Mouse (Mus musculus) erythroblast, embryonic 14.5 days (primary cell): ENCODE data around the gene Pglyrp2. TPM values are rescaled to one million over a fixed set of nuclear protein-coding genes. Genes with fewer than 3 reads are reported as not detected.
A peak's percentile ranks its signal among the peaks of the same experiment; 100 is the strongest.

Source experiments
- H3K27me3 ChIP-seq: 2 replicates; pipeline ENCODE4 v1.6.1; 2012; ENCODE audit warnings: inconsistent platforms; ENCODE audit not compliant: control insufficient read depth
- H3K36me3 ChIP-seq: 2 replicates; pipeline ENCODE4 v1.6.1; 2012; ENCODE audit warnings: mild to moderate bottlenecking, inconsistent platforms; ENCODE audit not compliant: control insufficient read depth
- H3K4me1 ChIP-seq: 2 replicates; pipeline ENCODE4 v1.6.1; 2012; ENCODE audit warnings: inconsistent platforms; ENCODE audit not compliant: control insufficient read depth
- H3K4me3 ChIP-seq: replicated peaks from 2 replicates; pipeline ENCODE3; 2012; ENCODE audit warnings: moderate library complexity, mild to moderate bottlenecking, inconsistent platforms
- H3K9me3 ChIP-seq: 2 replicates; pipeline ENCODE4 v1.6.1; 2012; ENCODE audit warnings: low read length, inconsistent platforms, mixed read lengths; ENCODE audit not compliant: control insufficient read depth
- GATA1 ChIP-seq: IDR thresholded peaks from 2 replicates; pipeline ENCODE4 v1.6.1; 2012; ENCODE audit warnings: low read length, inconsistent platforms, mixed read lengths
- TAL1 ChIP-seq: IDR thresholded peaks from 3 replicates; pipeline ENCODE4 v1.6.1; 2012; ENCODE audit warnings: low read length, inconsistent platforms, mixed read lengths
- polyA plus RNA-seq: library from polyadenylated mRNA; stranded (reverse); fragments of >175 nt; gene quantifications from 2 replicates; pipeline ENCODE4 v1.2.3, GENCODE M21; 2012

The Pglyrp2 gene
- polyA plus RNA-seq, 1 experiment: 0.03 TPM

GRCm38 (mm10) chr17:32367706-32368105 lies 56.3 kb downstream of the Pglyrp2 start:
- no peaks in the 10 kb centered on the region for H3K27me3 ChIP-seq
- no peak for TF ChIP-seq TAL1
- no peak for TF ChIP-seq GATA1
- H3K4me1 ChIP-seq: peaks cover 34% of the 10 kb centered on the region
- H3K4me3 ChIP-seq: no peak overlapping the region
- no peaks in the 10 kb centered on the region for H3K9me3 ChIP-seq
- peaks cover 9% of the 10 kb centered on the region for H3K36me3 ChIP-seq

DNA sequence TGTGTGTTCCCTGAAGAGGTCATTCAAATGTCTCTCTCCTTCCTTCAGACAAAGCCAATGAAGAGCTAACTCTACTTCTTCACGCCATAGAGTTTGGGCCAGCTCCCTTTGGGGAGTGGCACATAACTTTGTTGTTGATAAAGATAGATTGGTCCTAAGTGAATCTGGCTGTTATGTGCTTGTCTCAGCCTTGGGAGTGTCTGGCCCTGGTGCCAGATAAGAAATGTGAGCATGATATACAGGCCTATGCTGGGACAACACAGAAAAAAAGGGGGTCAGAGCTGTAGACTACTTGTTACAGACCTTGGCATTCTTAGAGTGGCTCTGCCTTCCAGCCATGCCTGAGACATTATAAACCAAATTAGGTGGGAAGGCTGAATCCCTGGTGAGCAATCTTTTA lies 58.7 kb downstream of the Pglyrp2 start:
- Histone ChIP-seq H3K36me3 (peaks cover 33% of the 10 kb centered on the region), H3K4me1 (peaks cover 46% of the 10 kb centered on the region), H3K4me3 (peak overlapping the region; percentile 77)

GRCm38 (mm10) chr17:32364850-32365249 lies 59.1 kb downstream of the Pglyrp2 start:
- Histone ChIP-seq H3K4me3 (peak overlapping the region; percentile 77), H3K9me3 (no peaks in the 10 kb centered on the region), H3K4me1 (peaks cover 46% of the 10 kb centered on the region), H3K36me3 (peaks cover 38% of the 10 kb centered on the region), H3K27me3 (no peaks in the 10 kb centered on the region)
- TF ChIP-seq GATA1 (no peak), TAL1 (no peak)

More for the DNA sequence above, 58.7 kb downstream of the Pglyrp2 start:
- H3K27me3 ChIP-seq: no peaks in the 10 kb centered on the region
- no peaks in the 10 kb centered on the region for H3K9me3 ChIP-seq
- no peak for TF ChIP-seq TAL1
- TF ChIP-seq GATA1: no peak

GRCm38 (mm10) chr17:32364331-32364730 lies 59.6 kb downstream of the Pglyrp2 start:
- no peak for TF ChIP-seq TAL1
- no peak for TF ChIP-seq GATA1
- Histone ChIP-seq H3K4me1 (peaks cover 46% of the 10 kb centered on the region), H3K27me3 (no peaks in the 10 kb centered on the region), H3K9me3 (no peaks in the 10 kb centered on the region), H3K4me3 (peak overlapping the region; percentile 77), H3K36me3 (peaks cover 43% of the 10 kb centered on the region)

- no peak for TF ChIP-seq TAL1
- no peak for TF ChIP-seq GATA1
- H3K27me3 ChIP-seq: no peaks in the 10 kb centered on the region
- peak overlapping the region; percentile 77 for H3K4me3 ChIP-seq
- peaks cover 48% of the 10 kb centered on the region for H3K36me3 ChIP-seq
- H3K4me1 ChIP-seq: peaks cover 47% of the 10 kb centered on the region
- no peaks in the 10 kb centered on the region for H3K9me3 ChIP-seq
Measured at GRCm38 (mm10) chr17:32363821-32364301, 60.1 kb downstream of the Pglyrp2 start.

DNA sequence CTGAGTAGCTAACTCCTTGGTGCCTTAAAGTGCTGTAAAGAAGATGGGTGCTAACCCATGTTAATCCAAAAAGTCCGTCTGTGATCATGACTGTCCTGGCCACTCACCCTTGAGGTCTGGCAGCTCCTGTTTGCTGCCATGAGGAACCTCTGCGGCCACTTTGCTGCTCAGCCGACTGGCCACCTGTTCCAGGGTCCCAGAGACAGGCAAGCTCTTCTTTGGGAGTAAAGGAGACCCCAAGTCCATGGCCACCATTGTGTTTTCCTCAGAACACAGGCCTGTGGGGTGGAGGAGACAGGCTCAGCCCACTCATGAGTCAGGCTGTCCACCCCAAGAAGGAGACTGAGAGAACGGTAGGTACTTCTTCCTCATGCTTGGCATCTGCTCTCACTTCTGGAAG lies 61.3 kb downstream of the Pglyrp2 start:
- TF ChIP-seq GATA1 (no peak), TAL1 (no peak)
- Histone ChIP-seq H3K36me3 (peaks cover 55% of the 10 kb centered on the region), H3K4me3 (peak overlapping the region; percentile 77)

More for the DNA sequence above, 61.3 kb downstream of the Pglyrp2 start:
- Histone ChIP-seq H3K4me1 (peaks cover 44% of the 10 kb centered on the region), H3K9me3 (no peaks in the 10 kb centered on the region), H3K27me3 (no peaks in the 10 kb centered on the region)

Other genes with a start within 250 kb of the Pglyrp2 start
- gene Ephx3, start 234.6 kb downstream of the Pglyrp2 start, polyA plus RNA-seq: not detected in 2 replicates
- 26.1 and 31.0 TPM in 2 replicates for gene Brd4, start 139.4 kb downstream of the Pglyrp2 start, polyA plus RNA-seq
- gene Akap8, start 102.9 kb downstream of the Pglyrp2 start, polyA plus RNA-seq: 11.5 and 13.2 TPM in 2 replicates
- gene Akap8l, start 73.6 kb downstream of the Pglyrp2 start, polyA plus RNA-seq: 23.1 and 23.2 TPM in 2 replicates
- 2.2 and 2.5 TPM in 2 replicates for gene Wiz, start 34.7 kb downstream of the Pglyrp2 start, polyA plus RNA-seq
- gene Rasal3, start 20.6 kb downstream of the Pglyrp2 start, polyA plus RNA-seq: 0.17 and 0.24 TPM in 2 replicates
- 0.03 TPM in 2 replicates for gene Cyp4f39, start 28.6 kb upstream of the Pglyrp2 start, polyA plus RNA-seq
- not detected in 2 replicates for gene Cyp4f17, start 81.9 kb upstream of the Pglyrp2 start, polyA plus RNA-seq
- 0.02 TPM in 1 of 2 replicates, not detected in the other for gene Cyp4f16, start 112.4 kb upstream of the Pglyrp2 start, polyA plus RNA-seq
- gene Cyp4f37, start 197.1 kb upstream of the Pglyrp2 start, polyA plus RNA-seq: not detected in 2 replicates
- gene Cyp4f40, start 234.7 kb upstream of the Pglyrp2 start, polyA plus RNA-seq: not detected in 2 replicates